Mouse (Mus musculus) thymus, adult 2 months (tissue): ENCODE results near the gene Cnot10.

ENCODE experiments used
- CTCF ChIP-seq: fragments of 200-500 bp; IDR thresholded peaks from 2 replicates; pipeline ENCODE4 v1.5.1; 2012; ENCODE audit warnings: mild to moderate bottlenecking, control low read depth, low read length, moderate library complexity, borderline replicate concordance; ENCODE audit not compliant: control insufficient read depth, poor library complexity, insufficient read depth; ENCODE audit errors: extremely low read depth
- POLR2A ChIP-seq: fragments of 200-500 bp; IDR thresholded peaks from 2 replicates; pipeline ENCODE4 v1.6.1; 2012; ENCODE audit warnings: mild to moderate bottlenecking, low read length, control low read depth, moderate library complexity; ENCODE audit not compliant: control insufficient read depth, poor library complexity, insufficient read depth; ENCODE audit errors: extremely low read depth

- TF ChIP-seq POLR2A (no peak), CTCF (no peak)
These were observed 32.0 kb upstream of the Cnot10 start for GRCm38 (mm10) chr9:114671946-114672345.
